Mouse (Mus musculus) layer of hippocampus, postnatal 10 days (tissue): ENCODE measurements around the gene Cops2. TPM values are rescaled to one million over a fixed set of nuclear protein-coding genes. Genes with fewer than 3 reads are reported as not detected.

Source experiments
- DNase-seq, 2 experiments: peaks; one replicate each; pipeline ENCODE4 v3.0.0; 2021; ENCODE audit warnings: low spot score in 2 of 2
- total RNA-seq, 2 experiments: library from RNA; stranded (reverse); gene quantifications; 2 replicates each; pipeline ENCODE4 v1.2.3; 2021

Gene Cops2
- total RNA-seq, 2 experiments from 2014 or later: 106 to 124 TPM

GRCm38 (mm10) chr2:125782719-125783109 is 76.2 kb downstream of the Cops2 start, which contains the start of gene Secisbp2l:
TSS of gene Secisbp2l (minus strand) at chr2:125782870.
- peak; percentile 94 to 95 for DNase-seq

DNA sequence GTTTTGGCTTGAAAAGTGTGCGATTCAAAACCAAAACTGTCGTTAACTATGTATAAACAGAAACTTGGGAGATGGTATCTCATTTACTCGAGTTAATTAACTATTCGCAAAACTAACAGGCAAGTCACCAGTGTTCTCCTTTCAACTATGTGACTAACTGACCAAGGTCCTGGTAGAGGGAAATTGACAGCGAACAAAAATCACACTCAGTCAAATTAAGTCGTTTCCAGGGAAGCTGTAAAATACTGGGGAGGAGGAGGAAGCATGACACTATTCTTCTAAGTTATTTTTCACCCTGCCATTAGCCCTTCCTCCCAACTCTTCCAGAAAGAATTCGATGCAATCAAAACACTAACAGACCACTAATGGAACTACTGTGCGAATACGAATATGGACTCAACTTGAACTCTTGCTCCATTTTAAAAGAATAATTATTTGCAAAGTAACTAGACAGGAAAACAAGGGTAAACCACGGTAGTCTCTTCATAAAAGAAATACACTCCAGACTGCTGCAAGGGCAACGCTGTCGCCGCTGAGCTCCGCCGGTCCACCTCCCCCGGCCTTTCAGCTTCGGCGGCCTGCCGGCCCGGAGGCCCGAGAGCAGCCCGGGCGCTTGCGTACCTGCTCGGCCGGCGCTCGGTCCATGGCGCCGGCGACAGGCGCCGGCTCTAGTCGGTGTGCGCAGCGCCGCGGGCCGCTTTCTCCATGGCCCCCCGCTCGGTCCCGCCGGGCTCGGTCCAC is 76.8 kb downstream of the Cops2 start:
- DNase-seq: no peak

- DNase-seq: no peak
Observed at GRCm38 (mm10) chr2:125781006-125781405, 77.9 kb downstream of the Cops2 start.

Other genes with a start within 250 kb of the Cops2 start
- 1 to 10 TPM; 2.8 to 4.0 TPM for gene Cep152, start 234.0 kb downstream of the Cops2 start, total RNA-seq
- 100 to 1,000 TPM; 463 to 466 TPM for gene Eid1, start 186.0 kb downstream of the Cops2 start, total RNA-seq
- gene Shc4, start 135.0 kb downstream of the Cops2 start, total RNA-seq: 1 to 10 TPM; 6.5 to 6.8 TPM
- gene Secisbp2l, start 76.3 kb downstream of the Cops2 start, total RNA-seq: 10 to 100 TPM; 84.8 to 89.2 TPM
- gene Galk2, start within 50 bp of the Cops2 start, total RNA-seq: 10 to 100 TPM; 26.9 to 27.1 TPM
- under 1 TPM; 0.41 to 0.76 TPM for gene Fgf7, start 175.5 kb upstream of the Cops2 start, total RNA-seq